Mouse (Mus musculus) C2C12 (cell line): Measurements from ENCODE around the gene Alms1. TPM values are rescaled to one million over a fixed set of nuclear protein-coding genes. Genes with fewer than 3 reads are reported as not detected.
"Not testable (repeated sequence)": the region's sequence is repeated elsewhere in the genome, so short reads cannot be mapped to it uniquely, and the experiment has no call there.

ENCODE experiments used
- H3K27me3 ChIP-seq: one replicate; pipeline ENCODE4 v1.6.1; 2011; ENCODE audit not compliant: control insufficient read depth, insufficient read depth, insufficient read length
- H3K36me3 ChIP-seq: one replicate; pipeline ENCODE4 v1.6.1; 2011; ENCODE audit not compliant: control insufficient read depth, insufficient read depth
- H3K4me3 ChIP-seq: one replicate; pipeline ENCODE4 v1.5.1; 2011; ENCODE audit warnings: mild to moderate bottlenecking, control low read depth; ENCODE audit not compliant: poor library complexity, insufficient read depth, severe bottlenecking
- H3K79me2 ChIP-seq: one replicate; pipeline ENCODE4 v1.6.1; 2011; ENCODE audit not compliant: control insufficient read depth, insufficient read depth
- H3K79me3 ChIP-seq: one replicate; pipeline ENCODE4 v1.6.1; 2011; ENCODE audit warnings: low read depth, control low read depth
- H3ac ChIP-seq: one replicate; pipeline ENCODE3; 2011; ENCODE audit warnings: low read depth; ENCODE audit not compliant: control insufficient read depth, insufficient read length
- CEBPB ChIP-seq: IDR thresholded peaks from one replicate; pipeline ENCODE4 v1.6.1; 2011; ENCODE audit warnings: low read depth, mild to moderate bottlenecking, control low read depth, moderate library complexity
- CTCF ChIP-seq: IDR thresholded peaks from one replicate; pipeline ENCODE4 v1.5.1; 2011; ENCODE audit not compliant: control insufficient read depth, insufficient read depth, insufficient read length
- FOSL1 ChIP-seq: IDR thresholded peaks from one replicate; pipeline ENCODE4 v1.8.0; 2011; ENCODE audit warnings: mild to moderate bottlenecking, low read length; ENCODE audit not compliant: poor library complexity, insufficient read depth, severe bottlenecking
- MAX ChIP-seq: IDR thresholded peaks from one replicate; pipeline ENCODE4 v1.6.1; 2011; ENCODE audit warnings: mild to moderate bottlenecking, control low read depth
- MYOD1 ChIP-seq: IDR thresholded peaks from one replicate; pipeline ENCODE4 v1.6.1; 2011; ENCODE audit warnings: low read depth; ENCODE audit not compliant: control insufficient read depth, insufficient read length
- MYOG ChIP-seq: IDR thresholded peaks from one replicate; pipeline ENCODE4 v1.6.1; 2011; ENCODE audit not compliant: control insufficient read depth, insufficient read length; ENCODE audit errors: extremely low read depth
- USF1 ChIP-seq: IDR thresholded peaks from one replicate; pipeline ENCODE4 v1.6.1; 2011; ENCODE audit warnings: low read depth, mild to moderate bottlenecking, control low read depth, moderate library complexity
- microRNA-seq: library from miRNA; unstranded; fragments of <30 nt; microRNA quantifications from one replicate; pipeline ENCODE4, GENCODE M21; 2019; ENCODE audit warnings: borderline microRNAs expressed
- polyA plus RNA-seq: library from polyadenylated mRNA; unstranded; fragments of >200 nt; fragmentation: generic; extraction: Trizol; gene quantifications from one replicate; pipeline ENCODE4 v1.2.1, GENCODE M21; 2012; ENCODE audit warnings: missing spikeins

The Alms1 gene
- polyA plus RNA-seq, 1 experiment, result 1.4 TPM

- no peak overlapping the region for H3K4me3 ChIP-seq
- TF ChIP-seq CEBPB (no peak), CTCF (no peak), MYOD1 (no peak), FOSL1 (no peak), MYOG (no peak), MAX (no peak)
- no peaks in the 10 kb centered on the region for H3K27me3 ChIP-seq
- H3K79me2 ChIP-seq, result no peaks in the 10 kb centered on the region
- H3K79me3 ChIP-seq, result no peaks in the 10 kb centered on the region
- H3K36me3 ChIP-seq, result peaks cover 28% of the 10 kb centered on the region
- H3ac ChIP-seq, result no peak overlapping the region
Observed at GRCm38 (mm10) chr6:85633165-85633564, 45.8 kb downstream of the Alms1 start.

- H3K36me3 ChIP-seq, result peaks cover 6% of the 10 kb centered on the region
Observed at GRCm38 (mm10) chr6:85653244-85653643, 65.9 kb downstream of the Alms1 start.

DNA sequence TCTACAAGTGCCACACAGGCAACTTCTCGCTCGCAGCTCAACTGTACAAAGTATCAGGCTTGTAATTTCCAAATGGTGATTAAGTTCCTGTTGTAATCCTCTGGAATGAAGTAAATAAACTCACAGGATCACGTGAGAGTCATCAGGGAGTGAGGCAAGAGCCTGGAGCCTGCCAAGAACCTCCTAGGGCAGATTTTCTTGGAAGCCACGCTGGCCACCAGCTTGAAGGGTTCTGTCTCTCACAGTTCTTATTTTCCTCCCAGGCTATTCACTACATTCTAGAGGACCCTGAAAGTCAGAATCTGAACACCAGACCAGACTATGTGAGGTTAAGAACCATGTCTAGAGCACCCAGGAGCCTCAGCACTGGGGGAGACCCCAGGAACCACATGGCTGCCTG lies 114.6 kb downstream of the Alms1 start:
- H3K36me3 ChIP-seq, H3ac ChIP-seq, H3K79me3 ChIP-seq, H3K4me3 ChIP-seq, H3K79me2 ChIP-seq, H3K27me3 ChIP-seq: not testable (repeated sequence)

More at GRCm38 (mm10) chr6:85653244-85653643, 65.9 kb downstream of the Alms1 start:
- no peaks in the 10 kb centered on the region for H3K27me3 ChIP-seq
- H3ac ChIP-seq, result no peak overlapping the region
- no peak overlapping the region for H3K4me3 ChIP-seq
- TF ChIP-seq MYOD1 (no peak), FOSL1 (no peak), CEBPB (no peak), MYOG (no peak), CTCF (no peak), MAX (no peak), USF1 (no peak)
- no peaks in the 10 kb centered on the region for H3K79me2 ChIP-seq
- H3K79me3 ChIP-seq, result no peaks in the 10 kb centered on the region

- H3K27me3 ChIP-seq, result not testable (repeated sequence)
Observed at GRCm38 (mm10) chr6:85709206-85709605, 121.9 kb downstream of the Alms1 start.

GRCm38 (mm10) chr6:85709607-85710006 lies 122.3 kb downstream of the Alms1 start:
- H3K27me3 ChIP-seq, H3K79me2 ChIP-seq, H3K36me3 ChIP-seq, H3K79me3 ChIP-seq, H3K4me3 ChIP-seq, H3ac ChIP-seq: not testable (repeated sequence)

More at GRCm38 (mm10) chr6:85709206-85709605, 121.9 kb downstream of the Alms1 start:
- H3ac ChIP-seq, H3K36me3 ChIP-seq, H3K79me3 ChIP-seq, H3K79me2 ChIP-seq, H3K4me3 ChIP-seq: not testable (repeated sequence)

DNA sequence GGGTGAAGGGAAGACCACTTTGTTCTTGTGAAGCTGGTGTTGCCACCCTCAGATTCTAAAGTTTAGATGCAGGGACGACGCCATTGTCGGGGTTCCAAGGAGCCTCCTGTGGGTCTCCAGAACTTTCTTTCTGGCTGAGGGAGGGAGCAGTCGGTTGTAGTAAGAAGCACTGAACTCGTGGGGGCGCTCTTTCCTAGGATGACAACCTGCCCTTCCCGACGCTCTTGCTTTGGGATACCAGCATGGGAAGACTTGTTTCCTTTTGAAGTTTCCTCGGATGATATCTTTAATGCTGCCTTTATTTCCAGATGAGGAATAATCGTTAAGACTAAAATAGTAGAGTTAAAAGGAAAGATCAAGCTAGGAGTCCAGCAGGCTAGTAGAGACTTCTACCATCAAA lies 125.8 kb downstream of the Alms1 start, which contains the start of gene Nat8f7:
Gene Nat8f7, minus strand, starts transcription at position 101 of the 400 bp plus-strand sequence.
- H3K36me3 ChIP-seq, H3K79me3 ChIP-seq, H3ac ChIP-seq, H3K4me3 ChIP-seq, H3K79me2 ChIP-seq, H3K27me3 ChIP-seq: not testable (repeated sequence)

Small RNAs within 50 kb of the gene (microRNA-seq; reads per million reads assigned to microRNA genes)
- gene Gm27317, result not detected

Other genes with a start within 250 kb of the Alms1 start
- gene Rab11fip5, start 212.9 kb upstream of the Alms1 start, polyA plus RNA-seq, result 6.6 TPM
- gene Noto, start 163.6 kb upstream of the Alms1 start, polyA plus RNA-seq, result not detected
- gene Smyd5, start 155.5 kb upstream of the Alms1 start, polyA plus RNA-seq, result 67.0 TPM
- 531 TPM for gene Cct7, start 136.0 kb upstream of the Alms1 start, polyA plus RNA-seq
- 35.6 TPM for gene Pradc1, start 135.6 kb upstream of the Alms1 start, polyA plus RNA-seq
- 0.02 TPM for gene Fbxo41, start 84.5 kb upstream of the Alms1 start, polyA plus RNA-seq
- gene Egr4, start 73.9 kb upstream of the Alms1 start, polyA plus RNA-seq, result not detected
- not detected for gene Nat8f7, start 125.7 kb downstream of the Alms1 start, polyA plus RNA-seq
- gene Nat8f3, start 178.2 kb downstream of the Alms1 start, polyA plus RNA-seq, result not detected
- not detected for gene Nat8f6, start 233.4 kb downstream of the Alms1 start, polyA plus RNA-seq
- gene Nat8f5, start 233.4 kb downstream of the Alms1 start, polyA plus RNA-seq, result not detected
- not detected for gene Nat8, start 244.6 kb downstream of the Alms1 start, polyA plus RNA-seq